Mouse (Mus musculus) hematopoietic stem cell, adult 5-6 weeks (primary cell): ENCODE data around the gene Fer. TPM values are rescaled to one million over a fixed set of nuclear protein-coding genes. Genes with fewer than 3 reads are reported as not detected.
A peak's percentile ranks its signal among the peaks of the same experiment; 100 is the strongest.

ENCODE experiments used
- ATAC-seq, 2 experiments: fragments of 125-278 bp in 1 of 2; replicated peaks in 1 of 2; 2 replicates each; pipeline ENCODE4 v1.8.0; 2016 to 2017; ENCODE audit warnings: inconsistent platforms in 2 of 2, mild to moderate bottlenecking in 2 of 2, moderate number of reproducible peaks in 2 of 2, low read depth in 1 of 2, moderate TSS enrichment in 1 of 2; ENCODE audit not compliant: low FRiP score in 2 of 2, poor library complexity in 2 of 2, severe bottlenecking in 2 of 2, insufficient read depth in 1 of 2, low TSS enrichment in 1 of 2
- total RNA-seq: library from RNA; stranded (forward); fragments of 172-1452, 232-1000 nt; gene quantifications from 2 replicates; pipeline ENCODE4 v1.2.3, GENCODE M21; 2017

The Fer gene
- total RNA-seq, 1 experiment from 2014 or later: 20.0 TPM

GRCm38 (mm10) chr17:64018240-64018639, 155.4 kb downstream of the Fer start:
- ATAC-seq: no peak

GRCm38 (mm10) chr17:64018870-64019269, 156.0 kb downstream of the Fer start:
- no peak for ATAC-seq

GRCm38 (mm10) chr17:64019646-64020045, 156.8 kb downstream of the Fer start:
- no peak for ATAC-seq

- ATAC-seq: peak; percentile 37 to 45; a peak in 3 of 4 replicates
Observed at GRCm38 (mm10) chr17:64026485-64026884, 163.6 kb downstream of the Fer start.

GRCm38 (mm10) chr17:64041771-64042170, 178.9 kb downstream of the Fer start:
- ATAC-seq: no peak

GRCm38 (mm10) chr17:64045326-64045725, 182.5 kb downstream of the Fer start:
- no peak for ATAC-seq

- ATAC-seq: no peak
Observed at GRCm38 (mm10) chr17:64046557-64046956, 183.7 kb downstream of the Fer start.

- no peak for ATAC-seq
Observed at GRCm38 (mm10) chr17:64050911-64051310, 188.0 kb downstream of the Fer start.

- ATAC-seq: no peak
Observed at GRCm38 (mm10) chr17:64053636-64054035, 190.8 kb downstream of the Fer start.

GRCm38 (mm10) chr17:64060529-64060928, 197.7 kb downstream of the Fer start:
- no peak for ATAC-seq

- ATAC-seq: no peak
Observed at GRCm38 (mm10) chr17:64065243-64065642, 202.4 kb downstream of the Fer start.

GRCm38 (mm10) chr17:64077392-64077791, 214.5 kb downstream of the Fer start:
- no peak for ATAC-seq

GRCm38 (mm10) chr17:64084751-64085150, 221.9 kb downstream of the Fer start:
- no peak for ATAC-seq

GRCm38 (mm10) chr17:64085493-64085892, 222.6 kb downstream of the Fer start:
- ATAC-seq: no peak

- ATAC-seq: no peak
Observed at GRCm38 (mm10) chr17:64086875-64087608, 224.2 kb downstream of the Fer start.

- ATAC-seq: no peak
Observed at GRCm38 (mm10) chr17:64087871-64088270, 225.0 kb downstream of the Fer start.

- no peak for ATAC-seq
Observed at GRCm38 (mm10) chr17:64093716-64094115, 230.9 kb downstream of the Fer start.

GRCm38 (mm10) chr17:64096811-64097210, 233.9 kb downstream of the Fer start:
- ATAC-seq: no peak

GRCm38 (mm10) chr17:64097788-64098359, 235.0 kb downstream of the Fer start:
- ATAC-seq: no peak
